In the genomic region with DNA sequence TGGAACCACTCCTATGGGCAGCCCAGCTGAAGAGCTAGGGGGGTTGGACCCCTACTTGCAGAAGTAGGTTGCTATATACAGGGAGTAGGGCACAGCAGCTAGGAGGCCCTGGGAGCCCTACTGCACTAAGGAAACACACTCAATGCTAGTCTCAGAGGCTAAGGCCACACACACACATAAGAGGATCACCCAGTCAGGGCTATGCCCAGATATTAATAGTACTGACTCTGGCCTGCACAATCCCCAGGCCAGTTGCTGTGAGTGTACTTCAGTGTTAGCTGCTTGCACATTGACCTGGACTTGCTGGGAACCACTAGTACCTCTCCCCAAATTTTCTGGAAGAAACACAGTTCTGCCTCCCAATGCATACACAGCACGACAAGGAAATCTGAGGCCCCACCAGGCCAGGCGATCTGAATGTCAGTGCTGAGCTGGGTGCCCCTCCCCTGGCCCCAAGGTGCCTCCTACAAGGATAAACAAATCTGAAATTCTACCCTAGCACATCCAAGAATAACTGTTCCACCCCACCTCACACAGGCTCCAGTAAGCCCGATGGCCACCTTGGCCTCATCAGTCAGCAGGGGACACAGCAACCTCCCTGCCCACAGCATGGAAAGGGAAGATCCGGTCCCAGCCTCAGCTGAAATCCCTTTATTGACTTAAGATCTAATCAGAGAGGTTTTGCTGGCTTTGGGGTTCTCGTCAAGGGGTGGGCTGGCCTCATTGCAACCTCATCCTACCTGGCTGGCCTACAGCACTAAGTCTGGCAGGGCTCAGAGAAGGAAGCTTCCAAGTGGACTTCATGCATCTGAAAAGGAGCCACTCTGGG, we compare ENCODE assay signal across 11 mouse cellular contexts. TPM values are rescaled to one million over a fixed set of nuclear protein-coding genes. Genes with fewer than 3 reads are reported as not detected.
DNase-seq lines count a peak whose midpoint lies in the region; ATAC-seq and TF ChIP-seq lines count a peak whose summit lies in the region.
"Had no signal": no experiment of that assay in that cellular context is flagged by ENCODE, and none has a peak within 500 bp of the region (broad histone marks: within the 10 kb centered on the region; RNA-seq: fewer than 3 reads in every experiment).

No protein-coding gene starts in this region.

- no peak overlapping the region for H3K9ac ChIP-seq in heart, postnatal 0 days (replicated peaks; ENCODE audit: low read depth, low read length)

- intact Hi-C loops in gastrocnemius, adult 2 months (cut with DNase I), result loop anchor here (2.0 to 5.0 kb wide), 2 partner anchors 56 to 187 kb away; no protein-coding TSS in a partner anchor
- intact Hi-C loops in gastrocnemius, postnatal 14 days (cut with DNase I; ENCODE audit: low total_unique reads), result no loop called here

- TF ChIP-seq CTCF in gastrocnemius, adult 2 months (IDR thresholded peaks at IDR 0.05), result no peak
- TF ChIP-seq CTCF in heart, postnatal 0 days (IDR thresholded peaks at IDR 0.05; ENCODE audit: low read depth), result no peak

- H3K9me3 ChIP-seq in heart, postnatal 0 days (replicated peaks; ENCODE audit: control insufficient read depth, low read length), result no peaks in the 10 kb centered on the region

- peak overlapping the region; percentile 72 for H3K4me3 ChIP-seq in gastrocnemius, adult 2 months
- H3K4me3 ChIP-seq in heart, postnatal 0 days (ENCODE audit: low read depth, low read length), result no peak overlapping the region
- H3K4me3 ChIP-seq: layer of hippocampus, adult 2 months had no signal

- WGBS in heart, postnatal 0 days, result 32% methylated on average over 5 of the region's 5 CpGs

- no peak overlapping the region for H3K4me2 ChIP-seq in heart, postnatal 0 days (ENCODE audit: low read depth, low read length)

- H3K4me1 ChIP-seq in heart, postnatal 0 days (ENCODE audit: control insufficient read depth, insufficient read depth), result peaks cover 33% of the 10 kb centered on the region

- peak overlapping the region; percentile 96 for H3K27ac ChIP-seq in gastrocnemius, adult 2 months
- H3K27ac ChIP-seq in heart, postnatal 0 days (ENCODE audit: low read depth), result peak overlapping the region; percentile 26; the same call in 1 of the 2 replicates
- H3K27ac ChIP-seq: layer of hippocampus, adult 2 months had no signal

- ATAC-seq in heart, postnatal 0 days (ENCODE audit: insufficient read depth, low read depth), result no peak

- H3K36me3 ChIP-seq in heart, postnatal 0 days (replicated peaks; ENCODE audit: control insufficient read depth, insufficient read depth, low read length), result peaks cover 12% of the 10 kb centered on the region; the same call in 1 of the 2 replicates

- no peak for TF ChIP-seq EP300 in heart, postnatal 0 days (IDR thresholded peaks at IDR 0.05; ENCODE audit: low read depth)

- H3K27me3 ChIP-seq in heart, postnatal 0 days (ENCODE audit: control insufficient read depth, insufficient read depth, low read length), result no peaks in the 10 kb centered on the region

- DNase-seq in gastrocnemius, adult 2 months, result peak; percentile 75
- DNase-seq in gastrocnemius, postnatal 14 days, result no peak
- peak; percentile 0 for DNase-seq in ovary, postnatal 10 days (ENCODE audit: low spot score)
- no peak for DNase-seq in ovary, postnatal 14 days (ENCODE audit: low spot score)
- DNase-seq in heart, postnatal 0 days (ENCODE audit: low spot score), result no peak
- DNase-seq in retina, postnatal 1 day, result peak; percentile 38
- no peak for DNase-seq in layer of hippocampus, postnatal 14 days (ENCODE audit: low spot score in 2 of 2)
- DNase-seq in embryo, embryonic 11 days, result no peak
- DNase-seq: lung, postnatal 10 days; thymus, adult 2 months had no signal

RNA-seq across cellular contexts. Expression of gene Uckl1, which starts 5.7 kb away (rescaled TPM):
- 10 to 100 TPM; 26.1 to 29.1 TPM for total RNA-seq in gastrocnemius, adult 2 months (2021)
- 10 to 100 TPM; 28.8 to 29.7 TPM for total RNA-seq in gastrocnemius, postnatal 14 days (2021)
- 80.0 and 156 TPM in 2 replicates for total RNA-seq in heart, postnatal 0 days (2014; rRNA removed; ENCODE audit: low replicate concordance)
- polyA plus RNA-seq in heart, postnatal 0 days (2015; fragmentation: Nextera tagmentation; extraction: Ambion mirVana), result 59.3 and 61.5 TPM in 2 replicates
- 10 to 100 TPM; 52.0 to 53.1 TPM for total RNA-seq in layer of hippocampus, postnatal 14 days (2021)

RNA-seq across cellular contexts. Expression of gene Prpf6, which starts 12.7 kb away (rescaled TPM):
- total RNA-seq in gastrocnemius, adult 2 months (2021), result 10 to 100 TPM; 31.1 to 36.5 TPM
- total RNA-seq in gastrocnemius, postnatal 14 days (2021), result 10 to 100 TPM; 28.0 to 30.1 TPM
- total RNA-seq in heart, postnatal 0 days (2014; rRNA removed; ENCODE audit: low replicate concordance), result 18.5 and 23.4 TPM in 2 replicates
- 30.7 and 31.8 TPM in 2 replicates for polyA plus RNA-seq in heart, postnatal 0 days (2015; fragmentation: Nextera tagmentation; extraction: Ambion mirVana)
- total RNA-seq in layer of hippocampus, postnatal 14 days (2021), result 10 to 100 TPM; 51.2 to 55.5 TPM

RNA-seq across cellular contexts. Expression of gene Zfp512b, which starts 13.6 kb away (rescaled TPM):
- total RNA-seq in gastrocnemius, adult 2 months (2021), result 10 to 100 TPM; 17.6 to 20.3 TPM
- 10 to 100 TPM; 20.5 to 20.9 TPM for total RNA-seq in gastrocnemius, postnatal 14 days (2021)
- 14.5 and 17.6 TPM in 2 replicates for total RNA-seq in heart, postnatal 0 days (2014; rRNA removed; ENCODE audit: low replicate concordance)
- 13.3 and 16.2 TPM in 2 replicates for polyA plus RNA-seq in heart, postnatal 0 days (2015; fragmentation: Nextera tagmentation; extraction: Ambion mirVana)
- total RNA-seq in layer of hippocampus, postnatal 14 days (2021), result 100 to 1,000 TPM; 108 to 116 TPM

RNA-seq across cellular contexts. Expression of gene Samd10, which starts 20.0 kb away (rescaled TPM):
- 1 to 10 TPM; 1.5 to 1.7 TPM for total RNA-seq in gastrocnemius, adult 2 months (2021)
- under 1 TPM; 0.78 to 0.84 TPM for total RNA-seq in gastrocnemius, postnatal 14 days (2021)
- 3.6 and 8.0 TPM in 2 replicates for total RNA-seq in heart, postnatal 0 days (2014; rRNA removed; ENCODE audit: low replicate concordance)
- 6.9 and 7.7 TPM in 2 replicates for polyA plus RNA-seq in heart, postnatal 0 days (2015; fragmentation: Nextera tagmentation; extraction: Ambion mirVana)
- total RNA-seq in layer of hippocampus, postnatal 14 days (2021), result 10 to 100 TPM; 14.6 to 19.5 TPM

RNA-seq across cellular contexts. Expression of gene Dnajc5, which starts 58.7 kb away (rescaled TPM):
- 10 to 100 TPM; 43.7 to 46.6 TPM for total RNA-seq in gastrocnemius, adult 2 months (2021)
- total RNA-seq in gastrocnemius, postnatal 14 days (2021), result 10 to 100 TPM; 47.8 to 51.8 TPM
- 146 and 190 TPM in 2 replicates for total RNA-seq in heart, postnatal 0 days (2014; rRNA removed; ENCODE audit: low replicate concordance)
- polyA plus RNA-seq in heart, postnatal 0 days (2015; fragmentation: Nextera tagmentation; extraction: Ambion mirVana), result 60.0 and 72.6 TPM in 2 replicates
- 100 to 1,000 TPM; 271 to 275 TPM for total RNA-seq in layer of hippocampus, postnatal 14 days (2021)

Comparison
In these comparisons a context has a peak if more than half of its experiments do, and no peak if none do; other contexts are left out.
1. DNase-seq: peak in gastrocnemius, adult 2 months (single experiment), ovary, postnatal 10 days (single experiment) and retina, postnatal 1 day (single experiment); none in gastrocnemius, postnatal 14 days (single experiment), ovary, postnatal 14 days (single experiment), heart, postnatal 0 days (single experiment), layer of hippocampus, postnatal 14 days (0 of 2) and embryo, embryonic 11 days (single experiment).